Mouse (Mus musculus): ENCODE measurements at regions not wholly inside any gene's neighbourhood (a gene's known extent, or its start where the extent isn't known, plus 50 kb on each side); places are given as distances from the start of the nearest gene placed in this dataset.

DNA sequence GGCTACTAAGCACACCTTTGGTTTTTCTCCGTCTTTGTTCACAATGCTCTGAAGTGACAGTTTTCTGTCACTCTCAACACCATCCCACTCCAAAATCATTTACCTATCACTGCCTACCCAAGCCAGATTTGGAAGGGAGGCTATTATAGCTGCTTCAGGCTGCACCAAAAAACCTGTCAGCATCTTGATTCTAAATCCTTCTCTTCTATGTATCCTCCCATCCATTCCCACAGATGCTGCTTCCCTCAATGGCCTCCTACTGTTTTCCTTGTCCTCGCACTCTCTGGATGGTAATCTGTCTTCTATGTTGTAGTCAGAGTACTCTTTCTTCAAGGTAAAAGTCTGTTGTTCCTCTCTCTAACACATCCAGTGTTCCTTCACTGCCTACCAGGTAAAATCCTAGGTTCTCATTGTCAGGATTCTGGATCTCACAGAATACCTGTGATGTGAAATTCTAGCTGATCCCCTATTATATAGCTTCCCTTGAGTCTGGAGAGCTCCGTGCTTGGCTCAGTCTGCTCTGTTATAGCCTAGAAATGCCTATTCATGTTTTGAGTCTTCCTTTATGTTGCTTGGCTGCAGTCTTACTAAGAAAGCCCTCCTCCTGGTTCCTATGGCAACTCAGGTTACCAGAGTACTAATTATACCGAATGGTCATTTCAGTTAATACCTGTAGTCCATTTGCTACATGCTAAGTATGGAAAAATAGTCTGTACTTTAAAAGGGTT lies 156.5 kb downstream of the Emp1 start:
- 82% methylated on average over 4 of the region's 4 CpGs for WGBS
- no peak for DNase-seq
- TF ChIP-seq POLR2A (IDR thresholded peaks at IDR 0.05; ENCODE audit: borderline replicate concordance, extremely low read depth, low read depth, low read length) (no peak), CTCF (IDR thresholded peaks at IDR 0.05; ENCODE audit: insufficient read depth, low read length) (no peak)
- no peaks in the 10 kb centered on the region for H3K4me1 ChIP-seq (ENCODE audit: control insufficient read depth, insufficient read depth, low read length)
- H3K4me3 ChIP-seq (replicated peaks; ENCODE audit: extremely low read depth, low read depth, low read length): no peak overlapping the region

GRCm38 (mm10) chr6:135519438-135519803 lies 157.1 kb downstream of the Emp1 start:
- no peak overlapping the region for H3K4me3 ChIP-seq (replicated peaks; ENCODE audit: extremely low read depth, low read depth, low read length)
- no peak for DNase-seq
- 89% methylated on average over 2 of the region's 2 CpGs for WGBS
- TF ChIP-seq POLR2A (IDR thresholded peaks at IDR 0.05; ENCODE audit: borderline replicate concordance, extremely low read depth, low read depth, low read length): no peak
- TF ChIP-seq CTCF (IDR thresholded peaks at IDR 0.05; ENCODE audit: insufficient read depth, low read length): no peak
- H3K4me1 ChIP-seq (ENCODE audit: control insufficient read depth, insufficient read depth, low read length): no peaks in the 10 kb centered on the region

- Histone ChIP-seq H3K4me3 (replicated peaks; ENCODE audit: extremely low read depth, low read depth, low read length) (no peak overlapping the region), H3K4me1 (ENCODE audit: control insufficient read depth, insufficient read depth, low read length) (peaks cover 2% of the 10 kb centered on the region; the same call in 1 of the 2 replicates)
- 70% methylated on average over 2 of the region's 2 CpGs for WGBS
- no peak for DNase-seq
- TF ChIP-seq POLR2A (IDR thresholded peaks at IDR 0.05; ENCODE audit: borderline replicate concordance, extremely low read depth, low read depth, low read length) (no peak), CTCF (IDR thresholded peaks at IDR 0.05; ENCODE audit: insufficient read depth, low read length) (no peak)
These were observed 158.5 kb downstream of the Emp1 start for GRCm38 (mm10) chr6:135520868-135521267.

DNA sequence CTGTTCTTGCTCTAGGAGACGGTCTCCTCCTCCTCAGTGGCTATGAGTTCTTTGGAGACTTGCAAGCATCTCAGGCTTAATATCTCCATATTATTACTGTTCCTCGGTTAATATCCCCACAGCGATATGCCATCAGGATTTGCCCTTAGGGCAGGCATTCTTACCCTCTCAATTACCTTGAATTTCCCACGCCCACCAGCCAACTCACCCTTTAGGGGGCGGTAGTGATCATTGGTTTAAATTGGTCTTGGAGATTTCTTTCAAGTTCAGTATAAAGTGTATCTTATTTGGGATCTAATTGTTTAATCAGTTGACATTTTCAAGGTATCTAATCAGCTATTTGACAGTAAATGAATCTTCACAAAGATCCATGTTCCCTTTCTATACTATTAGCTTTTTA lies 162.5 kb downstream of the Emp1 start:
- DNase-seq: no peak
- no peak for TF ChIP-seq POLR2A (IDR thresholded peaks at IDR 0.05; ENCODE audit: borderline replicate concordance, extremely low read depth, low read depth, low read length)
- no peak for TF ChIP-seq CTCF (IDR thresholded peaks at IDR 0.05; ENCODE audit: insufficient read depth, low read length)
- Histone ChIP-seq H3K4me3 (replicated peaks; ENCODE audit: extremely low read depth, low read depth, low read length) (no peak overlapping the region), H3K4me1 (ENCODE audit: control insufficient read depth, insufficient read depth, low read length) (peaks cover 2% of the 10 kb centered on the region; the same call in 1 of the 2 replicates)
- 76% methylated on average over 5 of the region's 5 CpGs for WGBS

GRCm38 (mm10) chr6:135525841-135526327 lies 163.5 kb downstream of the Emp1 start:
- no peak for DNase-seq
- TF ChIP-seq POLR2A (IDR thresholded peaks at IDR 0.05; ENCODE audit: borderline replicate concordance, extremely low read depth, low read depth, low read length) (no peak), CTCF (IDR thresholded peaks at IDR 0.05; ENCODE audit: insufficient read depth, low read length) (no peak)
- no peak overlapping the region for H3K4me3 ChIP-seq (replicated peaks; ENCODE audit: extremely low read depth, low read depth, low read length)
- 49% methylated on average over 5 of the region's 5 CpGs for WGBS
- H3K4me1 ChIP-seq (ENCODE audit: control insufficient read depth, insufficient read depth, low read length): peaks cover 2% of the 10 kb centered on the region; the same call in 1 of the 2 replicates

GRCm38 (mm10) chr6:135526460-135527160 lies 164.3 kb downstream of the Emp1 start:
- WGBS: 82% methylated on average over 24 of the region's 24 CpGs
- H3K4me3 ChIP-seq (replicated peaks; ENCODE audit: extremely low read depth, low read depth, low read length): no peak overlapping the region
- DNase-seq: no peak
- TF ChIP-seq CTCF (IDR thresholded peaks at IDR 0.05; ENCODE audit: insufficient read depth, low read length) (no peak), POLR2A (IDR thresholded peaks at IDR 0.05; ENCODE audit: borderline replicate concordance, extremely low read depth, low read depth, low read length) (no peak)
- peaks cover 2% of the 10 kb centered on the region; the same call in 1 of the 2 replicates for H3K4me1 ChIP-seq (ENCODE audit: control insufficient read depth, insufficient read depth, low read length)

DNA sequence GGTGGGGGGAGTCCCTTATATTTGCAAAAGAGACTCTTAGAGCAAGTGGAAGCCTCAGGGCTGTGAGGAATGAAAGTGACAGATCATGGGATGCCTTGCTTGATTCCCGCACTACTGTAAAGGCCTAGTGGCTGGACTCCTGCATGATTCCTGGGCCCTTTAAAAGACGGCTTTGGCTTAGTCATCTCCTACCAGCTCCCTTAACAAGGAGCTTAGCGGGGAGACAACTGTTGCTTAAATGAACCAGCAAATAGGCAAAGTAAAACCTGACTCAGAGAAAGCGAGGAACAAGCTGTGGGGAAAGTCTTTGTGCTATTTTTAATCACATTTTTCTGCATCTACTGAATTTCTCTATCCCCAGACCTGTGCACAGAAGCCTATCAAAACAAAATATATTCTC lies 165.5 kb downstream of the Emp1 start:
- Histone ChIP-seq H3K4me1 (ENCODE audit: control insufficient read depth, insufficient read depth, low read length) (peaks cover 2% of the 10 kb centered on the region; the same call in 1 of the 2 replicates), H3K4me3 (replicated peaks; ENCODE audit: extremely low read depth, low read depth, low read length) (no peak overlapping the region)
- TF ChIP-seq CTCF (IDR thresholded peaks at IDR 0.05; ENCODE audit: insufficient read depth, low read length): no peak
- no peak for TF ChIP-seq POLR2A (IDR thresholded peaks at IDR 0.05; ENCODE audit: borderline replicate concordance, extremely low read depth, low read depth, low read length)
- DNase-seq: no peak
- WGBS: 90% methylated on average over 4 of the region's 4 CpGs

- no peak overlapping the region for H3K4me3 ChIP-seq (replicated peaks; ENCODE audit: extremely low read depth, low read depth, low read length)
- no peak for DNase-seq
- no peak for TF ChIP-seq CTCF (IDR thresholded peaks at IDR 0.05; ENCODE audit: insufficient read depth, low read length)
- 38% methylated on average over 9 of the region's 9 CpGs for WGBS
- H3K4me1 ChIP-seq (ENCODE audit: control insufficient read depth, insufficient read depth, low read length): no peaks in the 10 kb centered on the region
These were observed 177.7 kb downstream of the Emp1 start for GRCm38 (mm10) chr6:135539791-135540646.

- WGBS: 74% methylated on average over 5 of the region's 5 CpGs
- Histone ChIP-seq H3K4me3 (replicated peaks; ENCODE audit: extremely low read depth, low read depth, low read length) (no peak overlapping the region), H3K4me1 (ENCODE audit: control insufficient read depth, insufficient read depth, low read length) (no peaks in the 10 kb centered on the region)
- no peak for DNase-seq
- no peak for TF ChIP-seq CTCF (IDR thresholded peaks at IDR 0.05; ENCODE audit: insufficient read depth, low read length)
- no peak for TF ChIP-seq POLR2A (IDR thresholded peaks at IDR 0.05; ENCODE audit: borderline replicate concordance, extremely low read depth, low read depth, low read length)
These were observed 179.2 kb downstream of the Emp1 start for GRCm38 (mm10) chr6:135541566-135541965.
